Mouse (Mus musculus) MEL-GATA-1-ER (cell line): Measurements from ENCODE around the gene Rapgef6.
A peak's percentile ranks its signal among the peaks of the same experiment; 100 is the strongest.

Experiments used
- DNase-seq: peaks from one replicate; pipeline ENCODE4 v3.0.0-alpha.2; 2012; ENCODE audit warnings: low read depth; ENCODE audit errors: extremely low read depth

Gene Rapgef6

DNA sequence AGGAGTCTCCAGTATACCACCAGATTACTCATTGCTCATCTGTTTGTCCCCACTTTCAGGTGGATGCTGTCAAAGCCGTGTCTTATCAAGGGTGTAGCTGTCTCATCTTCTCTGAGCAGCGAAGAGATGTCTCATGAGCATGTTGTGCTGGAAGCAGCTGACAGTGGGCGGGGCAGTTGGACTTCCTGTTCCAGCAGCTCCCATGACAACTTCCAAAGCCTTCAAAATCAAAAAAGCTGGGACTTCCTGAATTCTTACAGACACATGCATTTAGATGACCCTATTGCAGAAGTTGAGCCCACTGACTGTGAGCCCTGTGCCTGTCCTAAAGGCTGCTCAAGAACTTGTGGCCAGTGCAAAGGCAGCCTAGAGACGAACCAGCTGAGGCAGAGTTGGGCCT lies 168.5 kb downstream of the Rapgef6 start:
- peak; percentile 46 for DNase-seq

DNA sequence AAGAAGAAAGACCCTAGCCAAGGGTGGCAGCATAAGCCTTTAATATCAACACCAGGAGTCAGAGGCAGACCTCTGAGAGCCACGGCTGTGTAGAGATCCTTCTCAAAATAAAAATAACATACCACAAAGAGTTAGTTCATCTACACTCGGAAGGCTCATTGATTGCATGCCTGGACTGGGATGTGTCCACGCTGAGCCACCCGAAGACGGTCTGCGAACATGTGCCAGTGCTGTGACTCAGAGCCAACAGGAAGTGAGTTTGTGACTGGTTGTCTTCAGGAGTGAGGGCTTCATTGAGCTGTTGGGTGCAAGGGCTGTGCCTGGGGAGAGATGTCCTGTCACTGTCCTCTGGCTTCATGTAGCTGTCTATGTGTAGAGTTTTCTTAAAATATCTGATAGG lies 171.0 kb downstream of the Rapgef6 start:
- peak; percentile 32 for DNase-seq

DNA sequence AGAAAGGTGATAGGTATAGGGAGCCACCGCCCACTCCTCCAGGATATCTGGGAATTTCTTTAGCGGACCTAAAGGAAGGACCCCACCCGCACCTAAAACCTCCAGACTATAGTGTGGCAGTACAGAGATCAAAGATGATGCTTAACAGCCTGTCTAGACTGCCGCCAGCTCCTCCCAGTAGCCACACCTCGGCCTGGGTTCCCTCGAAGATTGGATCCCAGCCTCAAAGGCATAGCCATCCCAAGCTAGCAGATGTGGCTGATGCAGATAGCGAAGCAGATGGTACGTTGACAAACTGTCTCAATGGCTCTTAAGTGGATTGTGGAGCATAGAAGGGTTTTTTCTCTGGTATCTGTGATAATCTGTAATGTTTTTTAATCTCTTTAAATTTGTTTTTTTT lies 171.6 kb downstream of the Rapgef6 start:
- DNase-seq = no peak

DNA sequence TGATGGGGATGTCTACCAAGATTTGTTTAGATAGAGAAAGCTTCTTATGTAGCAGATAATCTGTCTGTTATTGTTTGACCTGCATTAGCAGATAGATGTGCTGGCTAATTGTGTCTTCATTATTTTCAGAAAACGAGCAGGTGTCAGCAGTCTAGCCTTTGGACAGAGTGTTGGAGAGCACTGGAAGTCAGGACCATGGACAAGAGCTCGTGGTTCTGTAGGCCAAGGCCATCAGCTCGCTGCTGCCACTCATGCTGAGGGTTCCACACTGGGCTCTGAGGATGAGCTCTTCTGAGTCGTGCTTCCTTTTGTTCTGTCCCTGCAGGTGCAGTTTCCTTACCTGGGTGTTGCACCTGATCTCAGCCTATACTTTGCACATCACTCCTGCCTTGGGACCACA lies 173.3 kb downstream of the Rapgef6 start:
- no peak for DNase-seq

DNA sequence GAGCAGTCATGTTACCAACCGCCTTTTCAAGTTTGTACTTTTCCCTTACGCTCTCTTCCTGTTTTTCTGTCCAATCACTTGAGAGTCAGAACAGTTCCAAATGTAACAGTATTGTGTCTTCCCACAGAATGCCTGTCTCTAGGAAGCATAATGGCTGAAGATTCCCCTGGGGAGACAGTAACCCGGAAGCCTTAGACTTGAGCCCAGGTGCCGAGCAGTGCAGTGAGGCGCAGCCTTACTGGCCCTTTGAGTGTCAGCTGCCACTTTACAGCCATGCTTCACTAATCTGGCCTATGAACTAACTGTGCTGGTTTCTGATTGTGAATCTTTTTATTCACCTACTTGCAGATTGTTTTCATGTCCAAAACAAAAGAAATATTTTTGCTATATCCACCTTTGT lies 175.0 kb downstream of the Rapgef6 start:
- no peak for DNase-seq

DNA sequence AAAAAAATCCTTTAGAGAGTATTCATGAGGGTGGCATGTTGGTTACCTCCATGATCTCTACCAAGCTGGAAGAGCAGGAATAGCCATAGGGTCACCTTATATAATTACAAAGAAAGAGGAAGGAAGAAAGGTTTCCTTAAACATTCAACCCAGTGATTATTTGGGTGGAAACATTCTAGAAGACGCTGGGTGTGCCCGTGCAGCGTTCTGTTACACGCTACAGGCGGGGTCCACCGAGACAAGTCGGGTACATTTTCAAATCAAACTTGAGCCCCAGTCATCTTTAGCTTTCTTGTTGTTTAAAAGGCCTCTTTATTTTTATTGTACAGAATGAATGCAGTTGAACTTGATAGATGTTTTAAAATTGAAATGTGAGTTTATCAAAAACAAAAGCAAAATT lies 176.0 kb downstream of the Rapgef6 start:
- no peak for DNase-seq

DNA sequence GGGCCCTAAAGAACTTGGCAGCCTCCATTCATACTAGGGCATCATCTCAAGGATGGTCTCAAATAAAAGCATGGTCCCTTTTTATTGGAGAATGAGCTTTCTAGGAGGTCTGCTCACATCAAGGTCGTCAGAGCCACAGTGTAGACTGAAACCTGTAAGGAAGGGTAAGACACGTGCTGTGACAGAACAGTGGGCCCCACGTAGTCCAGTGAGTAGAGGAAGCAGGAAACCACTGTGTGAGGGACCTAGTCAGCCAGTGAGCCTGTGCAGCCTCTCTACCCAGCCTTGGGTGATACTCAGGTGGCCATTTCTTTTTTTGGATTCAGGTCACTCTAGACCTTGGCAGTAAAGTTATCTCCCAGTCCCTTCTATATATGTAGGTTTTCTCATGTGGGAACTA lies 177.3 kb downstream of the Rapgef6 start:
- DNase-seq = no peak

DNA sequence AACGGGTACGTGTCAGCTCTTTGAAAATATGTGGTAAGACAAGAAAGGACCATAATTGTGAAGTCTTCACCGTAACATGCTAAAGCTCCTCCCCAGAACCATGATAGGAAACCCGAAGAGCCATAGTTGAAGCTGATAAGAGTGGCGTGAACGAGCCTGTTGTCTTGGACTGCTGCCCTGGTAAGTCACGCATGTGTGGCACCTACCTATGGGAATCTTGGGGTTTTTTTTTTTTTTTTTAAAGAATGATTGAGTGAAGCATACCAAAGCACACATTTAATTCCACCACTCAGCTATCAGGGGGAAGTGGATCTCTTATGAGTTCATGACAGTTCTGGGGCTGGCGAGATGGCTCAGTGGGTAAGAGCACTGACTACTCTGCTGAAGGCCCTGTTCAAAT lies 179.2 kb downstream of the Rapgef6 start:
- DNase-seq = peak; percentile 4

DNA sequence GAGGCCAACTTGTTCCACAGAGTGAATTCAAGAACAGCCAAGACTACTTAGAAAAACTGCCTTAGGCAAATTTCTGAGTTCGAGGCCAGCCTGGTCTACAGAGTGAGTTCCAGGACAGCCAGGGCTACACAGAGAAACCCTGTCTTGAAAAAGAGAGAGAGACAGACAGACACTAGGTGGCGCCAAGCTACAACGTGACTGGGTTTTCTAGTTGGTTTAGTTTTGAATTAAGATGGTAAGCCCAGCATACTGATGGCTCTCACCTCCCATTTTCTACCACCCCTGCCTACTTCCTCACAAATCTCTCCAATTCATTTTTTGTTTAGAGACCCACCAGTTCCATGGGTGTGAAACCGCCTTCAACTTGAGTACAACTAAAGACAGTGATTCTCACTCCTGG lies 180.7 kb downstream of the Rapgef6 start:
- DNase-seq = peak; percentile 56

DNA sequence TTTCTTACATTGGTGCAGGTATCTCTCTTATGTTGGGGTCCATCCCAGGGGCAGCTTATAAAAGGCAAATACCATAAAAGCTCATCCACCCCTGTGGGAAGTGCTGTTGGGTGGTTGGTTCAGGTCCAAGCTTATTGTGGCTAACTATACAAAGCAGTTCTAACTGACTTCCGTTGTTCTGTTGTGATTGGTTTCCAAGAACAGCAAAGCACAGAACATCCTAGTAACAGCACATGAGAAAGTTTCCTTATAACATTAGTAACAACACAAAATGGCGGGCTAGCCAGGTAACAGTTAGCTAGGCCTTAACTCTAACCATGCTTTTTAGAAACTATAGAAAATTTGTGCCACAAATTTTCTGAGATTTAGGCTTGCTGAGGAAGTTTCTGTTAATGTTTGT lies 185.5 kb downstream of the Rapgef6 start:
- no peak for DNase-seq

DNA sequence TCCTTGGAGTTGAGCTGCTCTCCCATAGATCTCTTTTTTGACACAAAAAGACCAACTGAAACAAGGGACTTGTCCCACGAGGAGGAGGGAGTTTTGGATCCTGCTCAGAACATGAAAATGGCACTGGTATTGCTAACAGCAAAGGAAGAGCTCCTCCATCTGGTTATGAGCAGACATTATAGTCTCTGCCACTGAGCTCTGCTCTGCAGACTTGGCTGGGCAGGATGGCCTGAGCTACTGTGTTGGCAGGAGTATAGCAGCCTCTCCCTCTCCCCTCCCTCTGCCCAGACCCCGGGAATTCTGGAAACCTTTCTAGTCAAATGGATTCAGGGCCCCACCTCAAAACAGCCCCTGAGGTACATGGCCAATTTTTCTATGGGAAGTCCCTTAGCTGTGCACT lies 187.0 kb downstream of the Rapgef6 start:
- no peak for DNase-seq

DNA sequence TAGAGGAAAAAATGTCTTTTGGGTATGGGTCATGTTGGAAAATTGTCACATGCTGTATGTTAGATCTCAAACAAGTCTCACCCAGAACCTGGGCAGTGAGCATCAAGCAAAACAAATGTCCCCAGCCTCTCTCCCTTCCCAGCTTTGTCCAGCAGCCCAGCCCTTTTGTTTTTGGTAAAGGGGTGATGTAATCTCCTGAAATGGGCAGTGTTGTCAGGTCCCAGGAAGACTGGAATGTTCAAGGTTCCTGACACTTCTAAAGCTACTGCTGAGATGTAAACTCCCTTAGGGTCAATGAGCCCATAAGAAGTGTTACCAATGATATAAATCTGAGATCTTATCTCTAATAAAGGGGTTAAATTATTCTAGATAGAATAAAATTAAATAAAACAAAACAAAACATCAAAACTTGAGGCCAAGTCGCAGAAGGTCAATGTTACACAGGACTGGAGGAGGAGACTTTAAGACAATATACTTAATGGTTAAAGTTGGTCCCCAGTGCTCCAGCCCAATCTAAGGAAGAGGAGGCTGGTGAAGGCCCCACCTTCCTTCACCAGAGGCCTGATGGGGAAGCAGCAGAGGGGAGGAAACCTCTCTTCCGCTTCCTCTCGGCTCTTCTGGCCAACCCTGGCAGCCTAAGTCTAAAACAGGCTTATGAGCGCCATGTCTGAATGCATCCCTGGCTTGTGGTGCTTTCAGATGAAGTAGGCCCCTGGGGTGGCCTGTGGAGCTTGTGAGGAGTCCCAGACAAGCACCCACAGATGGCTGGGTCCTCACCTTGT lies 188.1 kb downstream of the Rapgef6 start:
- no peak for DNase-seq

DNA sequence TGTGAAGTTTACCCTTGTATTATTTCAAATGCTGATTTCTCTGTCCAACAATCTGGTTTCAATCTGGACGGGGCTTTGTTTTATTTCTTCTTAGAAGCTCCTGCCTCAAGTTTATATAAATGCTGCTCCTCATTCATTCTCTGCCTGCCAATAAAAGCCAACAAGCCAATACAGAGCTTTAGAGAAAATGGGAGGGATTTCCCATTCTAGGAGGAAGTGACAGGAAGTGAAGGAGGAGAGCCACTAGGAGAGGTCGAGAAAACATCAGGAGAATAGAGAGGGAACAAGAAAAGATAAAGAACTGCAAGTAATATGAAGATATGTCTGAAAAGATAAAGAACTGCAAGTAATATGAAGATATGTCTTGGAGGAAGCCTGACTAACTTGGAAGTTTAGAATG lies 190.2 kb downstream of the Rapgef6 start:
- DNase-seq = no peak

DNA sequence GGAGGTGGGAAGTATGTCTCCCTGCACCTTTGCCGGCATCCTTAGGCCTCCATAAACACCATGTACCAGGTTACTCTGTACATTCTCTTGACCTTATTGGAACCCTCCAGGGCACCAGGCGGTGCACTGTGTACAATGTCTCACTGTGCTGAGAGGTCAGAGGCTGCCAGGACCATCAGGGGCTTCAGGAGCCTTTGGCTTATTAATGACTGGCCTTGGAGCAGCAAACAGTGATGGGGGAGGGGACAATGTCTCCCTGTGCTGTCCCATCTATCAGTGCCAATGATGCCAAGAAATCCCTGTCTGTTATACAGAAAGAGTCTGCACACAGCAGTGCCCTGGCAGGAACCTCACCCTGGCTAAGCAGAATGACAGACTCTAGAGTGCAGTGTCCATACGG lies 195.2 kb downstream of the Rapgef6 start:
- no peak for DNase-seq

DNA sequence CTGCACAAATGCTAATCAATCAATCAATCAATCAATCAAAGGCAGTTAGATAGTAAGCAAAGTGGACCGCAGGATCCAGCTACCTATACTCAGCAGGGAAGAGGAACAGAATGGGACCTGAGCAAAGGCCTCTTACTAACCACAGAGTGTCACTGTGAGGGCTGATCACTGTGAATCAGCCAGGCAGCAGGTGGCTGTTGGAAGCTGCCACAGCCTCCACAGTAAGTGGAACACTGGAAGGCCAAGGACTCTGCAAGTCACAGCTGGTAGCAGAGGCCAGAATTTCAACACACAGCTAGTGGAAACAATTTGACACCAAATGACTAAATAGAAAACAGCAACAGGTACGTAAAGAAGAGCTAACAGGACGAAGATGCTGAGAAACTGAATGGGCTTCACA lies 196.0 kb downstream of the Rapgef6 start:
- no peak for DNase-seq

DNA sequence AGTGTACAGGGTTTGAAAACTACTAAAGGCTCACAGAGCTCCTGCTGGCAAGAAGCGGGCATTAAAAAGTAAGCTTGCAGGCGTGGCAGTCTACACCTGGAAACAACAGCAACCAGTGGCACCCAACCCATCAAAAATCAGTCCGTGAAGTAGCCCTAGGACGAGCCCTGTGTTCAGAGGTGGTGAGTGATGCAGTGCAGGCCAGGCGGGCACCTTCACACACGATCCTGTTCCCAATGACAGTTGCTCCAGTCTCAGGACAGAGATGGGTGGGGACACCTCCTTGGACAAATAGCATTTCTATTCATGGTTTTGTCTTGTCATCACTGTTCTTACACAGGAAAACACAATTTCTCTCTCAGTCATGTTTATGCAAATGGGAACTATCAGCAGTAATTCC lies 199.4 kb downstream of the Rapgef6 start:
- DNase-seq = no peak

DNA sequence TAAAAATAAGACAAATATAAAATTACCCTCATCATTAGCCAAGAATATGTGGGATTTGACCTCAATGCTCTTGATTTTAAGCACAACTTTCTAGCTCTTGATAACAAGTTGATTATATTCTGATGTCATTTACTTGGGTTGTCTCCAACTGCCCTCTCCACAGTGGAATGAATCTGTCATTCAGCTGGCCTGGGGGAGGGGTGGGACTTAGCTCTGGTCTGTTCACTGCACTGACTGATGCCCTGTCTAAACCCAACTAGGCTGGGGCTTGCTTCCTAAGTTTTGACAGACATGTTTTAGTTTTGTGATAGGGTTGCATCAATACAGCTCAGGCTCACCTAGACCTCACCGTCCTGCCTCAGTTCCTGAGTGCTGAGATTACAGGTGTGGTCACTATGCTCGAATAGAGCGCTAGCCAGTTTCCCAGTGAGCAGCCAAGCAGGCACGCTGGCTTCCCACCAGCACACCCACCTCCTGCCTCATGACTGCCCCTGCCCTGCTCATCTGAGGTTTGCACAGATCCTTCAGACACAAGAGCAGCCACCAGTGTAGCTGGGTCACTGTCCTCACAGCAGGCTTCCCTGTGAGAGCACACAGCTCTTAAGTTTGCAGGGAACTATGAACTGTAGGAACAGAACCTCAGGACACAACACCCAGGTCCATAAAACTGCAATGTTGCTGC lies 201.8 kb downstream of the Rapgef6 start:
- DNase-seq = no peak

DNA sequence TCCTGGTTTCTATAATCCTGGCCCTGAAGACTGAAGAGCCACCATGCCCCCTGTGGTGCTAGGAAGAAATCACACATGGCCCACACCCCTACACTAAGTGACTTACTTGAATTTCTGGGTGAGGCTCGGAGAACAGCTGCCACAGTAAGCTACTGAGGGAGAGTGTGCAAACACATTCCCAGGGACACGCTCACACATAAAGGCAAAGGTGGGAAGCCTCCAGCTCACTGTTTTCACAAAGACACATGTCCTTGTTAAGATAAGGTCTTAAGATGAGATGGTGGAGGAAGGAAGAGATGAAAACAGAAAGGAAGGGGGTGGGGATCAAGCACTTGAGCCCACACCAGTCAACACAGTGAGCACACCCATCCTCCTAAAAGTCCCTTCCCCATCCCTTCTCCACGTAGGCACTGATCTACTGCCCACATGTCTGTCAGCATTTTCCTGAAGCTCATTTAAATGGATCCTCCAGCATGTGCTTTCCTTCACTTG lies 204.0 kb downstream of the Rapgef6 start:
- DNase-seq = no peak

DNA sequence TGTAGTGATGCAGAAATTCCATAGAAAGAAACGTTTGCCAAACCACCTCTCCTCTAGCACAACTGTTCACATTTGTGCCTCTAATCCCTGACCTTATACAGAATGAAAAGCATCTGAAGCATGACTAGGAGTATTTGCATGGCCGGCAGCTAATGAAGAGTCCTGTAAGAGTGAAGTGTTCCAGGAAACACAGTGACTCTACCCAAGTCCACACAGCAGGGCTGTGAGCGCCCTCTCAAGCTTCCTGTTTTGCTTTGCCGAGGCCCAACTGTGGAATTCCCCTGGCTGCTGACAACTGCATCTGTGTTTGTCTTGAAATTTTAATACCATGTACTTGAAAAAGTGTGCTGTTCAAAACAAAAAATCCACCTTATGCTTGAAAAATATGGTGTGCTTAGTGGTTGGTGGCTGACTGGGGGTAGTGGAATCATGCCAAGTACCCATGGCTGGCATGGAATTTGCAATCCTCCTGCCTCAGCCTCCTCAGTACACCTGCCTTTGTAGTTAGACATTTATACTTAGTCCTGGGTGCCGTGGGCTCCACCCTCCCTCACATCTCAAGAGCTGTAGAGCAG lies 204.8 kb downstream of the Rapgef6 start:
- no peak for DNase-seq

DNA sequence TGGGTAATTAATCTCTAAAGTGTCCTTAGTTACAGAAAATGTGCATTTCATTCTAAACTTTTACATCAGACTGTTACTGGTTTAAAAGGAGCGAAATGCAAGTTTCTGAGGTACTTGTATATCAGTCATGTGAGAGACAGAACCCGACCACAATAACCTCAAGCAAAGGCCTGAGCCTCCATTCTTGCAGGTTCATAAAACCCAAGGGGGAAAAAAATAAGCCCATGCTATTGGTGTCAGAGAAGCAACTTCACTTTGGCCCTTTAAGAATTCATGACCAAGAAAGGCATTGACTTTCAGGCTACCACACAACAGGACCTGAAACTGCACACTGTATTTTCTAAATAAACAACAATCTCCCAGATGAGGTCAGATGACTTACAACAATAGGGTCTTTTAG lies 205.7 kb downstream of the Rapgef6 start:
- DNase-seq = no peak

DNA sequence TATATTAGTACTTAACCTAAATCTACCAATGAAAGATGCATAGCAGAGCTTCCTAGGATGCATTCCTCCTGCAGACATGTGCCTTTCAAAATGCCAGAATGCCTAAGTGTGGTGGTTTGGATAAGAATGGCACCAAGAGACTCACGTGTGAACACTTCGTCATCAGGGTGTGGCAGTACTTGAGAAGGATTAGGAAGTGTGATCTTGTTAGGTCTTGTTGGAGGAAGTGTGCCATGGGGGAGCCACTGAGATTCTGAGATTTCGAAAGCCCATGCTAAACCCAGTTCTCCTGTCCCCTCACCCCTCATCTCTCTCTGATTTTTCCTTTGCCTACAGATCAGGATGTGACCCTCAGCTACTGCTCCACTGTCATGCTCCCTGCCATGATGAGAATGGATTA lies 206.7 kb downstream of the Rapgef6 start:
- DNase-seq = no peak

DNA sequence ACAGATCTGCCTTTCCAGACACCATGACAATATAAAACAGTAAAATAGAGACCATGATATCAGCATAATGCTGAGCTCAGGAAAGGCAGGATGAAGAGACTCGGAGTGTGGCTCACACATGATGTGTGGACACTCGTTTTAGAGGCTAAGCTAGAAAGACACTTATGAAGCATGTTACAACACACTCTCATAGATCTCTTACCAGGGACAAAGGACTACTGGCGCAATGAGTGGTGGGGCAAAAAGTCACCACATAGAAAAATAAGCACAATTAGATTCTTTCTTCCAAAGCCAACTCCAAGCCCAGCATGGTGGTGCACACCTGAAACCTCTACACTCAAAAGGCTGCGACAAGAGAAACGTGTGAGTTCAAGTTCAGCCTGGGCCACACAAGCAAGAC lies 208.3 kb downstream of the Rapgef6 start:
- DNase-seq = no peak

DNA sequence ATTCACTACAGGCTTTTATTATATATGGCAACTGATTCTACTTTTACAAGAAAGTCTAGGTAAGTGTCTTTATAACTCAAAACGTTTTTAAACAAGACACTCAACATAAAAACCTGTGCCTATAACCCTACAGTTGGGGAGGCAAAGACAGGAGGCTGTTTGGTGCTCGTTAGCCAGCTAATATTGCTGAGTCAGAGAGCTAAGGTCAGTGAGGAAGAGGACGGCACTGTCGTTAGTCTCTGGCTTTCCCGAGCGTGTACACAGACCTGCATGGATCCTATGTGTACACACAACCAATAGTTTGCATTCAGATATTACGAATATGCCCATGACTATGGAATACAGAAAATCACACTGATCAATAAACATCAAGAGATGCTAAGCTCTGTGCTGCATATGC lies 208.7 kb downstream of the Rapgef6 start:
- DNase-seq = no peak
